Mouse (Mus musculus) MEL (cell line): ENCODE measurements around the gene Gm21149. TPM values are rescaled to one million over a fixed set of nuclear protein-coding genes. Genes with fewer than 3 reads are reported as not detected.
"Not testable (repeated sequence)": the region's sequence is repeated elsewhere in the genome, so short reads cannot be mapped to it uniquely, and the experiment has no call there.

Source experiments
- DNase-seq: peaks from one replicate; pipeline ENCODE4 v3.0.0; 2011; ENCODE audit warnings: low read depth, low spot score
- H3K27ac ChIP-seq: 2 replicates; pipeline ENCODE4 v1.5.1; 2012; ENCODE audit warnings: low read depth, mild to moderate bottlenecking, control low read depth, low read length, moderate library complexity; ENCODE audit not compliant: control insufficient read depth
- H3K27me3 ChIP-seq, 2 experiments: fragments of 150-350 bp in 1 of 2; sonication (generic) in 1 of 2; 2 replicates each; pipeline ENCODE4 v1.6.1; 2012; ENCODE audit warnings: low read length in 2 of 2, mild to moderate bottlenecking in 2 of 2, improper control_type of control experiment in 1 of 2, moderate library complexity in 1 of 2; ENCODE audit not compliant: insufficient read depth in 2 of 2, control insufficient read depth in 1 of 2
- H3K36me3 ChIP-seq, 2 experiments: 2 replicates each; pipeline ENCODE4 v1.6.1; 2012 to 2014; ENCODE audit warnings: low read length in 2 of 2, improper control_type of control experiment in 1 of 2, inconsistent platforms in 1 of 2, mild to moderate bottlenecking in 1 of 2; ENCODE audit not compliant: insufficient read depth in 2 of 2, control insufficient read depth in 1 of 2
- H3K4me1 ChIP-seq, 2 experiments: fragments of 150-350 bp in 1 of 2; sonication (generic) in 1 of 2; 2 replicates each; pipeline ENCODE4 v1.6.1; 2012; ENCODE audit warnings: low read length in 2 of 2, improper control_type of control experiment in 1 of 2, mild to moderate bottlenecking in 1 of 2; ENCODE audit not compliant: insufficient read depth in 2 of 2, control insufficient read depth in 1 of 2
- H3K4me3 ChIP-seq, 2 experiments: fragments of 150-350 bp in 1 of 2; sonication (generic) in 1 of 2; 2 replicates each; pipeline ENCODE4 v1.5.1; 2012; ENCODE audit warnings: low read depth in 2 of 2, low read length in 2 of 2, mild to moderate bottlenecking in 2 of 2, moderate library complexity in 2 of 2, control low read depth in 1 of 2, improper control_type of control experiment in 1 of 2; ENCODE audit not compliant: control insufficient read depth in 1 of 2, insufficient read depth in 1 of 2
- H3K79me2 ChIP-seq: 2 replicates; pipeline ENCODE4 v1.6.1; 2012; ENCODE audit warnings: mild to moderate bottlenecking, low read length, moderate library complexity; ENCODE audit not compliant: control insufficient read depth, poor library complexity, insufficient read depth
- H3K9ac ChIP-seq: 2 replicates; pipeline ENCODE4 v1.6.1; 2012; ENCODE audit warnings: low read depth, mild to moderate bottlenecking, control low read depth, low read length, moderate library complexity; ENCODE audit not compliant: control insufficient read depth, poor library complexity, severe bottlenecking
- H3K9me3 ChIP-seq: fragments of 150-350 bp; sonication (generic); replicated peaks from 2 replicates; pipeline ENCODE4 v1.6.1; 2012; ENCODE audit warnings: mild to moderate bottlenecking, low read length, improper control_type of control experiment, moderate library complexity; ENCODE audit not compliant: insufficient read depth
- CHD1 ChIP-seq: IDR thresholded peaks from 2 replicates; pipeline ENCODE4 v1.6.1; 2012; ENCODE audit warnings: low read depth, mild to moderate bottlenecking, inconsistent platforms, low read length, improper control_type of control experiment
- E2F4 ChIP-seq: IDR thresholded peaks from 2 replicates; pipeline ENCODE4 v1.6.1; 2011; ENCODE audit warnings: low read depth, low read length, improper control_type of control experiment, borderline replicate concordance
- ELF1 ChIP-seq: IDR thresholded peaks from 2 replicates; pipeline ENCODE4 v1.6.1; 2014; ENCODE audit warnings: low read depth, mild to moderate bottlenecking, inconsistent platforms, low read length, improper control_type of control experiment, moderate library complexity
- GABPA ChIP-seq: IDR thresholded peaks from 2 replicates; pipeline ENCODE4 v1.6.1; 2012; ENCODE audit warnings: low read depth, mild to moderate bottlenecking, inconsistent platforms, low read length, improper control_type of control experiment, moderate library complexity
- MAFK ChIP-seq: IDR thresholded peaks from 2 replicates; pipeline ENCODE4 v1.6.1; 2011; ENCODE audit warnings: low read depth, mild to moderate bottlenecking, low read length, improper control_type of control experiment, borderline replicate concordance
- MAZ ChIP-seq: IDR thresholded peaks from 2 replicates; pipeline ENCODE4 v1.6.1; 2012; ENCODE audit warnings: low read depth, mild to moderate bottlenecking, inconsistent platforms, low read length, improper control_type of control experiment
- MXI1 ChIP-seq: IDR thresholded peaks from 2 replicates; pipeline ENCODE4 v1.6.1; 2011; ENCODE audit warnings: mild to moderate bottlenecking, low read depth, low read length, improper control_type of control experiment
- MYB ChIP-seq: IDR thresholded peaks from 2 replicates; pipeline ENCODE4 v1.6.1; 2011; ENCODE audit warnings: mild to moderate bottlenecking, low read depth, low read length, improper control_type of control experiment
- MYC ChIP-seq: IDR thresholded peaks from 2 replicates; pipeline ENCODE4 v1.6.1; 2011; ENCODE audit warnings: low read depth, mild to moderate bottlenecking, low read length, improper control_type of control experiment, moderate library complexity
- POLR2AphosphoS2 ChIP-seq: IDR thresholded peaks from 2 replicates; pipeline ENCODE4 v1.6.1; 2011; ENCODE audit warnings: low read length, improper control_type of control experiment
- POLR2AphosphoS5 ChIP-seq: IDR thresholded peaks from 2 replicates; pipeline ENCODE4 v1.6.1; 2012; ENCODE audit warnings: low read depth, borderline replicate concordance, mild to moderate bottlenecking, inconsistent platforms, low read length, moderate library complexity, mixed read lengths
- RCOR1 ChIP-seq: IDR thresholded peaks from 2 replicates; pipeline ENCODE4 v1.6.1; 2012; ENCODE audit warnings: low read depth, mild to moderate bottlenecking, inconsistent platforms, low read length, improper control_type of control experiment
- SMC3 ChIP-seq: IDR thresholded peaks from 2 replicates; pipeline ENCODE4 v1.6.1; 2011; ENCODE audit warnings: low read depth, low read length, improper control_type of control experiment
- UBTF ChIP-seq: IDR thresholded peaks from 2 replicates; pipeline ENCODE4 v1.6.1; 2012; ENCODE audit warnings: low read depth, mild to moderate bottlenecking, inconsistent platforms, low read length, improper control_type of control experiment, moderate library complexity, borderline replicate concordance; ENCODE audit not compliant: insufficient read depth
- USF2 ChIP-seq, 2 experiments: IDR thresholded peaks; 2 replicates each; pipeline ENCODE4 v1.6.1; 2011 to 2012; ENCODE audit warnings: improper control_type of control experiment in 2 of 2, low read length in 2 of 2, borderline replicate concordance in 1 of 2, inconsistent platforms in 1 of 2, low read depth in 1 of 2, mild to moderate bottlenecking in 1 of 2; ENCODE audit not compliant: insufficient read depth in 1 of 2
- ZC3H11A ChIP-seq: IDR thresholded peaks from 2 replicates; pipeline ENCODE4 v1.6.1; 2012; ENCODE audit warnings: low read depth, mild to moderate bottlenecking, inconsistent platforms, low read length, improper control_type of control experiment
- ZKSCAN1 ChIP-seq: IDR thresholded peaks from 2 replicates; pipeline ENCODE4 v1.6.1; 2012; ENCODE audit warnings: low read depth, mild to moderate bottlenecking, inconsistent platforms, low read length, improper control_type of control experiment, moderate library complexity
- ZMIZ1 ChIP-seq: IDR thresholded peaks from 2 replicates; pipeline ENCODE4 v1.6.1; 2012; ENCODE audit warnings: low read depth, mild to moderate bottlenecking, inconsistent platforms, low read length, improper control_type of control experiment, moderate library complexity
- polyA plus RNA-seq, 2 experiments: library from polyadenylated mRNA; stranded (reverse) in 1 of 2; unstranded in 1 of 2; fragments of >175 nt in 1 of 2; fragments of >200 nt in 1 of 2; gene quantifications; 2 replicates each; pipeline versions ENCODE4 v1.2.1 to v1.2.4; 2012; ENCODE audit warnings: low replicate concordance in 2 of 2, low read depth in 1 of 2; ENCODE audit not compliant: insufficient read length in 2 of 2, insufficient read depth in 1 of 2, missing spikeins in 1 of 2
- total RNA-seq: library from RNA; depleted of rRNA; stranded (reverse); fragments of 300-350 nt; gene quantifications from 2 replicates; pipeline ENCODE4 v1.2.3, GENCODE M21; 2012

Gm21149 gene
- total and polyA plus RNA-seq, 3 experiments, result not detected

GRCm38 (mm10) chr5:15488743-15489142, 12.4 kb upstream of the Gm21149 start:
- no peaks in the 10 kb centered on the region for H3K9me3 ChIP-seq
- H3K27ac ChIP-seq, result no peak overlapping the region
- no peak overlapping the region for H3K9ac ChIP-seq
- H3K36me3 ChIP-seq, result no peaks in the 10 kb centered on the region
- H3K79me2 ChIP-seq, result no peaks in the 10 kb centered on the region
- H3K4me3 ChIP-seq, result no peak overlapping the region
- TF ChIP-seq ZMIZ1, result no peak
- no peak for TF ChIP-seq MYB
- TF ChIP-seq MXI1, result no peak
- no peak for TF ChIP-seq POLR2AphosphoS5
- TF ChIP-seq E2F4, result no peak
- no peak for TF ChIP-seq MYC
- no peak for TF ChIP-seq ZC3H11A
- no peak for TF ChIP-seq MAZ
- no peak for TF ChIP-seq GABPA
- no peak for TF ChIP-seq CHD1
- TF ChIP-seq ZKSCAN1, result no peak
- TF ChIP-seq USF2 (IDR thresholded peaks at IDR 0.05; ENCODE audit: borderline replicate concordance in 1 of 2, insufficient read depth in 1 of 2, low read depth in 1 of 2, low read length in 2 of 2), result no peak
- no peak for TF ChIP-seq UBTF
- no peak for TF ChIP-seq SMC3
- TF ChIP-seq MAFK, result no peak
- TF ChIP-seq ELF1, result no peak
- no peak for TF ChIP-seq POLR2AphosphoS2
- no peak for TF ChIP-seq RCOR1
- H3K4me1 ChIP-seq, result no peaks in the 10 kb centered on the region
- no peak for DNase-seq
- H3K27me3 ChIP-seq, result no peaks in the 10 kb centered on the region

GRCm38 (mm10) chr5:15484616-15485015, 8.3 kb upstream of the Gm21149 start:
- H3K4me3 ChIP-seq, H3K79me2 ChIP-seq, H3K9me3 ChIP-seq, H3K36me3 ChIP-seq, H3K27ac ChIP-seq, H3K9ac ChIP-seq, DNase-seq, H3K4me1 ChIP-seq, H3K27me3 ChIP-seq: not testable (repeated sequence)

- not testable (repeated sequence) for H3K9ac ChIP-seq, H3K27me3 ChIP-seq, H3K9me3 ChIP-seq, DNase-seq, H3K4me3 ChIP-seq, H3K36me3 ChIP-seq, H3K79me2 ChIP-seq, H3K27ac ChIP-seq, H3K4me1 ChIP-seq
Measured at GRCm38 (mm10) chr5:15483576-15483975, 7.3 kb upstream of the Gm21149 start.

- not testable (repeated sequence) for H3K27ac ChIP-seq, H3K27me3 ChIP-seq, H3K9ac ChIP-seq, H3K4me3 ChIP-seq, H3K79me2 ChIP-seq, DNase-seq, H3K36me3 ChIP-seq, H3K4me1 ChIP-seq, H3K9me3 ChIP-seq
Measured at GRCm38 (mm10) chr5:15482815-15483214, 6.5 kb upstream of the Gm21149 start.
